Mouse (Mus musculus) skeletal muscle tissue, postnatal 0 days (tissue): ENCODE results near the gene Mtg2. TPM values are rescaled to one million over a fixed set of nuclear protein-coding genes. Genes with fewer than 3 reads are reported as not detected.

Source experiments
- polyA plus RNA-seq: library from polyadenylated mRNA; unstranded; fragments of >200 nt; fragmentation: Nextera tagmentation; extraction: Ambion mirVana; gene quantifications from 2 replicates; pipeline ENCODE4 v1.2.1, GENCODE M21; 2015

Mtg2 gene
- polyA plus RNA-seq: 20.0 and 20.3 TPM in 2 replicates

GRCm38 (mm10) chr2:180070481-180071453 lies at the start of gene Mtg2:
TSS of gene Mtg2 (plus strand) at chr2:180070588.

DNA sequence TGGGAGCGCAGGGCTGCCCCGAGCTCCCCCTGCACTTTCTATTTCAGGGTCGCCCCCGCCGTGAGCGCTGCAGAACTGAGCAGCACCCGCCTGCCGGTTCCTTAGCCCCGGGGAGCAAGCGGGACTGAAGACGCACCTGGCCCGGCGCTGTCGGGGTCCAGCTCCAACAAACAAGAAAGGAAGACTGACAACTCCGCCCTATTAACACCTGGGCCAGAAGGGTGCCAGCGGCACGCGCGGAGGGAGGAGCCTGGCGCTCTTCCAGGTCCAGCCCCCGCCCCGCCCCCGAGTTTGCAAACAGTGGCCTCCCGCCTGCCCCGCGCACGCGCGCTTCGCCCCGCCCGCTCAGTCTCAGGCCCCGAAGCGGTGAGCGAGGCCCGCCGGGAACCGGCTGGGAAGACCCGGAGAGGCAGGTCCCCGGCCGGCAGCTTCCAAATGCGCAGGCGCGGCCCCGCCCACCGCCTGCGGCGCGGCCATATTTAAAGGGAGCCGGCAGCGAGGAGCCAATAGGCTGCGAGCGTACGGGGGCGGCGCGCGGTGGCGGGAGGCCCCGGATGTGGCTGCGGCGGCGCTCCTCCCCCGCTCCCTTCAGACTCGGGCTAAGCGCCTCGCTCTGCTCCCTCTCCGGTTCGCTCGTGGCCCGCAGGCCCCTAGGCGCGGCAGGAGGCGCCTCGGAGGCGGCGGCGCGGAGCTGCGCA lies 45.8 kb upstream of the Mtg2 start, which contains the start of gene Lsm14b:
Lsm14b (plus strand) TSS at position 587 of the 698 bp plus-strand sequence.

GRCm38 (mm10) chr2:180042256-180042857 lies 28.0 kb upstream of the Mtg2 start, which contains the start of the genes Psma7 and Ss18l1:
TSS of gene Psma7 (minus strand) at chr2:180042433.
TSS of gene Ss18l1 (plus strand) at chr2:180042509.

GRCm38 (mm10) chr2:180103978-180104658 lies 33.7 kb downstream of the Mtg2 start, which contains the start of gene Hrh3:
TSS of gene Hrh3 (minus strand) at chr2:180104488.

DNA sequence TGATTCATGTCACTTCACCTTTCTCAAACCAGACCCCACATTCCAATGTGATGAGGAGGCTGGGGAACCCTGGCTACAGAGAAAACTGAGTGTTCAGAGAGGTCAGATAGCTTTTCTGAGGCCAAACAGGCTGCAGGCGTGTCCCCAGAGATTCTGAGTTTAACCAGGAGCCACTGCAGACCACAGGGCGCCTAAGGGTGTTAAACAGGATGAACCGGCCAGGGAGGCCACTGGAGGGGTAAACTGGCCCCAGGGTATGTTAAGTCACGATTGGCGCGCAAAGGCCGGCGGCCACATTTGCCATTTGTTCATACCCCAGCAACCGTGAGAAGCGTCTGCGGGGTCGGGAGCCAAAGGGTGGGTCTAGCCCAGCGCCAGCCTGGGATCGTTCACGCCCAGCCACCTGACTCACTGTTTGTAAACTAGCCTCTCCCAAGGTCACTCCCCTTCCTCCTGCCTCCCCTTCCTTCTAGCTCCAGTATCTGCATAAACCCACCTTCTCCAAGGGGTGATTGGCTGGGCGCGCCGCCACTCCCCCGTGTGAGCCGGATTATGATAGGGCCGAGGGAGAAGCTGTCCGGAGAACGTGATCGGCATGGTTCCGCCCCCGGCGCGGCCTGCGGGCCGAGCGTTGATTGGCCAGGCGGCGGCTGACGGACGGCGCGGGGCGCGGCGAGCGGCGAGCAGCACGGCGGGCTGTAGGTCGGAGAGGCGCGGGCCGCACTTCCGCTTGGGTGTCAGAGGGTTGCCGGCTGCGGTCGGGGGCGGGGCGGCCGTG lies 48.5 kb downstream of the Mtg2 start, which contains the start of gene Osbpl2:
Osbpl2 (plus strand) TSS at position 646 of the 778 bp plus-strand sequence.

Other genes starting within 250 kb of the Mtg2 start
- gene Taf4, start 93.9 kb upstream of the Mtg2 start, polyA plus RNA-seq: 1.2 and 1.5 TPM in 2 replicates
- gene Lsm14b, start 45.6 kb upstream of the Mtg2 start, polyA plus RNA-seq: 4.1 and 5.6 TPM in 2 replicates
- 311 and 375 TPM in 2 replicates for gene Psma7, start 28.2 kb upstream of the Mtg2 start, polyA plus RNA-seq
- 1.9 and 2.3 TPM in 2 replicates for gene Ss18l1, start 28.1 kb upstream of the Mtg2 start, polyA plus RNA-seq
- gene Hrh3, start 33.9 kb downstream of the Mtg2 start, polyA plus RNA-seq: 0.13 and 0.27 TPM in 2 replicates
- gene Osbpl2, start 48.7 kb downstream of the Mtg2 start, polyA plus RNA-seq: 23.4 and 23.7 TPM in 2 replicates
- gene Adrm1, start 100.9 kb downstream of the Mtg2 start, polyA plus RNA-seq: 175 and 180 TPM in 2 replicates
- 14.1 and 15.1 TPM in 2 replicates for gene Lama5, start 155.3 kb downstream of the Mtg2 start, polyA plus RNA-seq
- gene Rps21, start 186.8 kb downstream of the Mtg2 start, polyA plus RNA-seq: 362 and 453 TPM in 2 replicates
- 5.7 and 6.1 TPM in 2 replicates for gene Cables2, start 202.9 kb downstream of the Mtg2 start, polyA plus RNA-seq
- gene Rbbp8nl, start 219.3 kb downstream of the Mtg2 start, polyA plus RNA-seq: not detected in 2 replicates